Mouse (Mus musculus): ENCODE data around the gene Adcy6. TPM values are rescaled to one million over a fixed set of nuclear protein-coding genes. Genes with fewer than 3 reads are reported as not detected.

The Adcy6 gene
- total RNA-seq, 4 experiments from 2014 or later = 13.4 to 21.4 (median 19.1) TPM

DNA sequence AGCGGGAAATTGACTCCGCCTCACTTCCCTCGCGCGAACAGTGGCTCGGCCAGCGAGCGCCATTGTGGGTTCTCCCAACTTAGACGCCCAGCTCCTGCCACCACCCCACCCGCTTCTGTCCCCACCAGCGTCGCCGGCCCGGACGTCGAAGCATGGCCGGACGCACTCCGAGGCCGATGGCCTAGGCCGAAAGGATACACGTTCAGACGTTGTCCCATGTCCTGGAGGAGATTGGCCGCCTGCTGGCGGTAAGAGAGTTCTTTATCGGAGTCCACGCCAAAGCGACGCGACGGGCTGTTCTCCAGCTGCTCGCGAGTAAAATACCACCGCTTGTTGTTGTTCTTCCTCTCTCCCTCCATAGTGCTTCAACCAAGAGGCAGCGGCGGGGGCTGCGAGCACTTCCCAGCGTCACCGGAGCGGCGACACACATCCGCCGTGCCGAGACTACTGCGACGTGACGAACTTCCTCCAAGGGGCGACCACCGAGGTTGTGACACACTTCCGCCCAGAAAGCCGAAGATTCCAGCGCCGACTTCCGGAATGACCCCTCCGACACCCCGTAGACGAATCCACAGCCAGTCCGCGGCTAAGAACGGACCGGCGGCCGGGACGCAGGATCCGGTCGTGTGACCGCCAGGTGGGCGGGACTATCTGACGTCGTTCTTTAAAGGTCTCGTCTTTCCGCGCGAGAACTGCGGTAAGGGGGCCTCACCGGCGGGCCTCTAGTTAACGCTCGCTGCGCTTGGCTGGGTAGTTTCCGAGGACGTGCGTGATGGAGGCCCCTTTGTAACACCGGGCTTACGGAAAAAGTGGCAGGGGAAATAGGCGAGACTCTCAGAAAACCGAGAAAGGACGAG is 42.4 kb downstream of the Adcy6 start:
- DNase-seq (ENCODE audit: low spot score in 2 of 2) = peak; percentile 98

DNA sequence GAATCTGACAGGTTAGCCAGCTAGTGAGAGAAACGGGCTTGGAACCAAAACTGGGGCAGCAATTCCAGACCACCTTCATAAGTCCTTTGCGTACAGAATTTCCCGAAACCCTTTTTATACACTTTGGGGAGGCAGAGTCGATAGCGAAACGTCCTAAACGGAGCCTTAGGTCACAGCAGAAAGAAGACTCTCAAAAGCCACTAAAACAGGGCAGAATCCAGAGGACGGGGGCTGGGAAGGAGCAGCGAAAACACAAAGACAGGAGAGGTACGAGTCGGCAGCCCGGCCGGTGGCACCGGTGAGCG is 43.0 kb downstream of the Adcy6 start:
- no peak for DNase-seq (ENCODE audit: low spot score in 2 of 2)

DNA sequence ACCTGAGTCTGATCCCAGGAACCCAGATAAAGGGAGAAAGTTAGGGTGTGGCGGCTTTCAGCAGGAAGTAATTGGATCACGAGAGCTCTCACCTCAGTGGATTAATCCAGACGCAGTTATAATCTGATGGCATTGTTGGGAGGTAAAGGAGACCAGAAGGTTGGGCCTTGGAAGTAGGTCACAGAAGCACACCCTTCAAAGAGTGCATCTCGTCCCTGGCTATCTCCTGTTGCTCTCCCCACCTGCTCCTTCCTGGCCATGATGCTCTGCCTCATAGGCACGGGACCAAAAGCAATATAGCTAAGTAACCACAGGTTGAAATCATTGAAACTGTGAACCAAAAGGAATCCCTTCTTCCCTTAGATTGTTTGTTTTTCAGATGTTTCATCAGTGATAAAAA is 52.7 kb downstream of the Adcy6 start:
- DNase-seq (ENCODE audit: low spot score in 2 of 2) = no peak

DNA sequence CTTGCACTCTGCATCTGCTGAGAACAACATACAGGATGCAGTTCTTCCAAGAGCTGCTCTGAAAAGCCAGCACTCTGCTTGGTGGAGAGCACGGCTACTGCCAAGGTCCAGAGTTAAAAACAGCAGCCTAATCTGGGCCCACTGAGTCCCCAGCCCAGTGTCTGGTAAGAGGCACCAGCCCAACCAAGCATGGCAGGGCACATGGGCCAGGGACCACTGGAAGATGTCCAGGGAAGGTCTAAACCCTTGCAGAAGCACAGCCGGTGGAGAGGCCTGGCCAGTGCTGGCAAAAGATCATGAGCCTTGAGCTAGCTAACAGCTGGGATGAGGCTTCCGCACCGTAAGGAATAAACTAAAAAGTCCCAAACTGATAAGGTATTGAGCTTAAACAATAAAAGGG is 54.0 kb downstream of the Adcy6 start:
- peak; percentile 35 to 58 for DNase-seq (ENCODE audit: low spot score in 2 of 2)

DNA sequence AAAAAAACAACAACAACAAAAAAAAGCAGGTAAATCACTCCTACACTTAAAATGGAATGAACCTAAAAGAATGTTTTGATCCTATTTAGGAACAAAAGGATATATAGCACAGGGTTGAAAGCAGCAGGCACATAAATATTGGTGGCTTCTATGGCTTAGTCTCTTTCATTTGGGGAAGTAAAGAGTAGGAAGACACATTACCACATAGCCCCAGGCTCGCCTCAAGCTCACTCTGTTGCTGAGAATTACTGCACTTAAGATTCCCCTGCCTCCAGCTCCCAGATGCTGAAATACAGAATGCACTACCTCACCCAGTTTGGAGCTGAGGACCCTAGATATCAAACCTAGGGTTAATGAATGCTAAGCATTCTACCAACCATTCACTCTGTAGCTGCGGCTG is 57.1 kb downstream of the Adcy6 start:
- DNase-seq (ENCODE audit: low spot score in 2 of 2) = no peak

DNA sequence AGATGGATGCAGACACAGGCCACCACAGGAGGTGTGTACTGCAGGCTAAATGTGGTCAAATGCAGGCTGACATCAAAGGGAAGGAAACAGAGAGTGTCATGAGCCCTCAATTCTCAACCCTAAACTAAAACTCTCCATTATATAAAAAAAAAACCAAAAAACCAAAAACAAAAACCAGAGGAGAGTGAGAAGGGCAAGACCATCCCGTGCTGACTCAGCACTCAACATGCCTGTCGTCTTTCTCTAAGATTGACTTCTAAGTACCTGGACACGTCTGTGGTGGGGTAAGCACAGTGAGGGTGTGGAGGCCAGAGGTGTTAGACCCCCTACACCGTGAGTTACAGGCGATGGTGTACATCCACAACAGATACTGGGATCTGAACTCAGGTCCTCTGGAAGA is 63.0 kb downstream of the Adcy6 start:
- no peak for DNase-seq (ENCODE audit: low spot score in 2 of 2)

DNA sequence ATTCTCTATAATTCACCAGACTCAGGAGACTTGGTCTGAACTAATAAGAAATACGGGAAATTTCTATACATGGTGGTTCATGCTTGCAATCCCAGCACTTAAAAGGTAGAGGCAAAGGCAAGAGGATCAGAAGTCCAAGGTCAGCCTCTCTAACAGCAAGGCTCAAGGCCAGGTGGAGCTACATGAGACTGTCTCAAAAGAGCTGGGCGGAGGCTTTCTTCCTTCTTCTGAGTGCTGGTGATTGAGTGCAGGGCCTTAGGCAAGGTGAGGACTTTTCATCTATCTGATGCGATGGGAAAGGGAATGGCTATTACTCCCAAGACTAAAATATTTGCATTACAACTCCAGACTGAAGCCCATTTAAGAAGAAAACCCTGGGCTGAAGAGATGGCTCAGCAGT is 64.7 kb downstream of the Adcy6 start:
- DNase-seq (ENCODE audit: low spot score in 2 of 2) = no peak

DNA sequence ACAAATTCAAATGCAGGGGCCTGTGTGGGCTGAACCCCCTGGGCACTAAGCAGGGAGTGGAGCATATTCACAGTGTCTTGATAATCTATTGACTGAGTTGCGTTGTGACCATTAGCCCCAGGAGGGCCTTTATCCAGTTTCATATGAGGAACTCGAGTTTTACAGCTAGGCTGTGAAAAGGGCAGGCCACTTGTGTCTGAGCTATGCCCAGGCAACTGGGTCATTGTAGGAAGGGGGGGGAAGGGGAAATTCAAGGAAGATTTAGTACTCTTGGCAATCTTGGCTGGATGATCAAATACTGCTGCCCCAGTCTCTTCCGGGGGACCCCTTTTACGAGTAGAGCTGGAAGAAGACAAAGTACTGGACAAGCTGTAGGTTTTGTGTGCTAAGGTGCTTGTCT is 66.5 kb downstream of the Adcy6 start:
- DNase-seq (ENCODE audit: low spot score in 2 of 2) = no peak

DNA sequence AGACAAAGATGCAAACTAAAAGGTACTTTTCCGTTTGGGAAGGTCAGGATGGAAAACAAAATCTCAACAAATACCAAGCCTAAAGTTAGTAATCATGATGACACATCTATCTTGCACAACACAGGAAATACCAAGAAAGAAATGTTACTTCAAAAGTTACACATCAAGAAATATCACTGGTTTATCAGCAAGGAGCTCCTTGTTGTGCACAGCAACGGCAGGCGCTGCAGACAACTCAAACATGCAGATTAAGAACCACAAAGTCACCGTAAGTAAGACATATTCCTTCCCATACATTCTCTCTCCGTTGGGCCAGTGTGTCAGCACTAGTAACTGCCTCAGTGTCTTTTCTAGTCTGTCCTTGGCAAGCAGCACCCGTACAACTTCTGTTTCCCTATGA is 68.8 kb downstream of the Adcy6 start:
- DNase-seq (ENCODE audit: low spot score in 2 of 2) = no peak

Other genes with a start within 250 kb of the Adcy6 start
- not detected for gene Olfr283, start 229.1 kb downstream of the Adcy6 start, total RNA-seq (2022)
- not detected for gene Olfr282, start 178.9 kb downstream of the Adcy6 start, total RNA-seq (2022)
- not detected for gene Olfr281, start 157.5 kb downstream of the Adcy6 start, total RNA-seq (2022)
- gene OR5BS1P, start 140.2 kb downstream of the Adcy6 start, total RNA-seq (2022) = not detected
- gene Lalba, start 127.4 kb downstream of the Adcy6 start, total RNA-seq (2022) = not detected
- not detected for gene Olfr279, start 117.7 kb downstream of the Adcy6 start, total RNA-seq (2022)
- gene Kansl2, start 75.8 kb downstream of the Adcy6 start, total RNA-seq (2022) = 10 to 100 TPM; 65.5 to 72.7 (median 69.8) TPM
- 10 to 100 TPM; 14.3 to 19.4 (median 15.7) TPM for gene Ccnt1, start 39.2 kb downstream of the Adcy6 start, total RNA-seq (2022)
- under 1 TPM in 1 of 4 experiments, not detected in 3; 0.63 TPM for gene 4930415O20Rik, start 39.1 kb downstream of the Adcy6 start, total RNA-seq (2022)
- gene Cacnb3, start 20.8 kb upstream of the Adcy6 start, total RNA-seq (2022) = 1 to 10 TPM in 2 of 4 experiments, under 1 TPM in 2; 0.78 to 1.1 (median 1.0) TPM
- 10 to 100 TPM; 54.0 to 72.3 (median 63.4) TPM for gene Ddx23, start 52.8 kb upstream of the Adcy6 start, total RNA-seq (2022)
- gene Rnd1, start 67.4 kb upstream of the Adcy6 start, total RNA-seq (2022) = 1 to 10 TPM; 1.0 to 2.3 (median 1.1) TPM
- not detected for gene Ccdc65, start 98.1 kb upstream of the Adcy6 start, total RNA-seq (2022)
- gene Fkbp11, start 118.1 kb upstream of the Adcy6 start, total RNA-seq (2022) = under 1 TPM in 3 of 4 experiments, not detected in 1; 0.43 to 0.92 (median 0.72) TPM
- gene Arf3, start 153.1 kb upstream of the Adcy6 start, total RNA-seq (2022) = 1 to 10 TPM; 6.9 to 8.9 (median 8.1) TPM
- 1 to 10 TPM in 1 of 4 experiments, under 1 TPM in 3; 0.48 to 1.1 (median 0.85) TPM for gene Wnt10b, start 168.1 kb upstream of the Adcy6 start, total RNA-seq (2022)
- not detected for gene Wnt1, start 179.8 kb upstream of the Adcy6 start, total RNA-seq (2022)
- under 1 TPM; 0.12 to 0.67 (median 0.43) TPM for gene Ddn, start 199.4 kb upstream of the Adcy6 start, total RNA-seq (2022)
- 10 to 100 TPM; 43.8 to 55.0 (median 46.9) TPM for gene Prkag1, start 221.4 kb upstream of the Adcy6 start, total RNA-seq (2022)

Data from gastrocnemius, adult 8-10 months (tissue).